Mouse (Mus musculus) CD4-positive naive resting alpha-beta T cell, adult 57 days (primary cell): ENCODE data around the gene Mab21l2. TPM values are rescaled to one million over a fixed set of nuclear protein-coding genes. Genes with fewer than 3 reads are reported as not detected.

Source experiments
- total RNA-seq: library from RNA; stranded (reverse); gene quantifications from one replicate; pipeline ENCODE4 v1.2.4, GENCODE M21; 2023

Mab21l2 gene
- not detected for total RNA-seq

GRCm38 (mm10) chr3:86548091-86549015 lies at the start of gene Mab21l2:
Gene Mab21l2 (minus strand): TSS chr3:86548629.

